Mouse (Mus musculus) testis, postnatal 10 days (tissue): ENCODE measurements at regions not wholly inside any gene's neighbourhood (a gene's known extent, or its start where the extent isn't known, plus 50 kb on each side); places are given as distances from the start of the nearest gene placed in this dataset.

ENCODE experiments used
- DNase-seq: peaks from one replicate; pipeline ENCODE4 v3.0.0; 2021; ENCODE audit warnings: low spot score

DNA sequence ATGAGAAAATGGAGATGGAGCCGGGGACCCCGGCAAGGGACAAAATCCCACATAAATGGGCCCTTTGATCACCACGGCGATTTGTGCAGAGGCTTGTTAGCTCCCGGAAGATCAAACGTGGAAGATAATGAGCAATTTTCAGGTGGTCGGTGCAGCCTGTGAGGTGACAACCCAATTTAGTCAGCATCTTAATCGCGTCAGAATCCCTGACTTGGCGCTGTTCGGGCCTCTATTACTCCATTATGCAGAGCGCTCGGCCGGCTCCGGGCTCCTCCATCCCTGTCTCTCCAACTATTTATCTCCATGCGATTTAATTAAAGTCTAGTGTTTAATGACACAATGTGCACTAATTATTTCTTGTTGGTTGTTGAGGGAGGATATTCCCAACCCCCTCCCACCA lies 66.1 kb upstream of the Igsf21 start:
- DNase-seq = no peak

GRCm38 (mm10) chr4:140307481-140307880 lies 60.9 kb upstream of the Igsf21 start:
- DNase-seq = no peak

DNA sequence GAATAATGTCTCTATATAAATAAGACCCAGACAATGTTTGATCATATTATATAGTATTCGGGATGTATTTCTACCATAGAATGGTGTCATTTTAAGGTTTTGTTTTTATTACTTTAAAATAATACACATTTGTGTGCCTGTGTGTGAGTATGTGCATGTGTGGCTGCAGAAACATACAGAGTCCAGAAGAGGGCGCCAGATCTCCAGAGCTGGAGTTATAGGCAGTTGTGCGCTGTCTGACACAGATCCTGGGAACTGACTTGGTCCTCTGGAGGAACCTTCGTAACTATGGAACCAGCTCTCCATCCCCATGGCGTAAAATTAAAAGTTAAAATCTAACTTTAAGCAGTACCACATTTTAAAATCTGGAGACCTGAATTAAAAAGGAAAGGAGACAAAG lies 58.4 kb upstream of the Igsf21 start:
- DNase-seq = no peak

- no peak for DNase-seq
Measured at GRCm38 (mm10) chr4:140301661-140302060, 55.1 kb upstream of the Igsf21 start.

GRCm38 (mm10) chr4:140297912-140298620 lies 51.5 kb upstream of the Igsf21 start:
- no peak for DNase-seq
